Mouse (Mus musculus) layer of hippocampus, adult 11-12 months (tissue): ENCODE results near the gene Pom121l2.

Source experiments
- DNase-seq: peaks from one replicate; pipeline ENCODE4 v3.0.0; 2022; ENCODE audit warnings: low spot score

Gene Pom121l2

DNA sequence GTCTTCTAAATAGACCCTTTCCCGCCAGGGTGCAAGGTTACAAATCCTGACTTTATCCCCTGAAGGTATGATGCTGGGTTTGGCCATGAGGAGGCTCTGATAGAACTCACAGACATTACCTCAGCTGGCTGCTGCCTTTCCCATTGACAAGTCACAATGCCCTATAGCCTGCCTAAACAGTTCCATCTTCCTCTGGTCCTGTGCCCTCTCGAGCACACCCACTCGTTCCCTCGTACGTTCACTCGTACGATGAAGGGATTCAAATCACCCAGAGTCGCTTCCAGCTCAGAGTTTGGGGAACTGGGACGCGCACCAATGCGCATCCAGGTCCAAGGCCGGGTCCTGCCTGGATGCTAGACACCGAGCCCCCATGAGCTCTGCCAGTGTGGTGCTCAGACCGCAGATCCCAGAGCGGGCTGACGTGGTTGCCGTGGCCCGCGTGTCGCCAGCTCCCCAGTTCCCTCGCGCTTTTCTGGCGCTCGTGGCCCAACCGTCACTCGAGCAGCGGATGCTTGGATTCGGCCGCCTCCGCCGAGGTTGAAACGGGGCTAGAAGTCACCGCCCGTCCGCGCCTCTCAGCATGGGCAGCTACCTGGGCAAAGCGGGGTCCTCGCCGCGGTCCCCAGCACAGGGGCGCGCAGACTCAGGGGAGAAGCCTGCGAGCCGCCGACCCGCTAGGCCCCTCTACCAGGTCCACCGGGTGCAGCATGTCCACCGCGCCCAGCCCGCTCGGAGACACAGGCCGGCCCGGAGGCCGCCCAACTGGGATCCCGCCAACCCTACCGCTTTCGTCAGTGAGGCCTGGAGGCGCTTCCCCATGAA, at the start of gene Pom121l2:
TSS of gene Pom121l2 (plus strand) at position 214 of the 822 bp plus-strand sequence.
- DNase-seq, result no peak

DNA sequence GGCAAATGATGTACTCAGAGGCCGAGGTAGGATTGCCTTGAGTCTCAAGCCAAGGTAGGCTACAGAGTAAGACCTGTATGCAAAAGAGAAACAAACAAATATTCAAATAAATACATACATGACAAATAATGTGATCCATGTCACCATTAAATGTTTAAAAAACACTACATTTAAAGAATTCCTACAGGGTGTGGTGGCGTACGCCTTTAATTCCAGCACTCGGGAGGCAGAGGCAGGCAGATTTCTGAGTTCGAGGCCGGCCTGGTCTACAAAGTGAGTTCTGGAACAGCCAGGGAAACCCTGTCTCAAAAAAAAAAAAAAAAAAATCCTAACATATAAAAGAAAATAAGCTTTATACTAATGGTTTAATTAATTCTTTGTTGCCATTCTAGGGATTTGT, 49.3 kb upstream of the Pom121l2 start:
- DNase-seq, result no peak

DNA sequence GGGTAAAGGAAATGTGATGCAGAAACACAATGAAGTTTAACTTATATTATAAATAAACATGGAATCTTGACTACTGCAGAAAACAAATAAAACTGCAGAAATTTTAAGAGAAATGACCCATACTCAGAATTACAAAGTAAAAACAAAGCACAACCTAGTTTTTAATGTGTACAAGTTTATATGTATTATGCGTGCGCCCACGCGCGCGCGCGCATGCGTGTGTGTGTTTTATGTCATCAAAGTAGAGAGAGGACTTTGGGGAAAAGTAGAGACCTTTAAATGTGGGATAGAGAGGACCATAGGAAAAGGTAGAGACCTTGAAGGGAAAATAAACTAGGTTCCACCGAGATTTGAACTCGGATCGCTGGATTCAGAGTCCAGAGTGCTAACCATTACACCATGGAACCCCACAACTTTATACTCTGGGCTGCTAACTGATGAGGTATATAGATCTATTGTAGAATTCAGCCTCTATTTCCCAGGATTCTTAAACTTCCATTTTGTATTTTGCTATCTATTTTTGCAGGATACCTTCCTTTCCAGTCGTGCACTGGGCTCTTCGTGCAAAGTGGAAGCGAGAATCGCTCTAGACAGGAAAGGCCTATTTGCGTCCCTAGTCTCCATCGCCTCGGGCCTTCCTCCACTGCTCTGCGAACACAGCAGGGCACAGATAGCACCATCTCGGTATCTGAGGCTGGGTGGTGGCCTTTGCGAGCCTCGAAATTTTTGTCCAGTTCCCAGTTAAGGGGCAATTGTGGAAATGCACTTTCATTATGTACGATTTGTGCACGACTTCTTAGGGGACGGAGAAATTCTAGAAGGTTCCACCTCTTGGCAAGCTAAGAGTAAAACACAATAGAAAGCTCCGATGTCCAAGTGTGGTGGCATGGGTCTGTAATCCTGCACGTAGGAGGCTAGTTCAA, 47.1 kb upstream of the Pom121l2 start:
- DNase-seq, result no peak

DNA sequence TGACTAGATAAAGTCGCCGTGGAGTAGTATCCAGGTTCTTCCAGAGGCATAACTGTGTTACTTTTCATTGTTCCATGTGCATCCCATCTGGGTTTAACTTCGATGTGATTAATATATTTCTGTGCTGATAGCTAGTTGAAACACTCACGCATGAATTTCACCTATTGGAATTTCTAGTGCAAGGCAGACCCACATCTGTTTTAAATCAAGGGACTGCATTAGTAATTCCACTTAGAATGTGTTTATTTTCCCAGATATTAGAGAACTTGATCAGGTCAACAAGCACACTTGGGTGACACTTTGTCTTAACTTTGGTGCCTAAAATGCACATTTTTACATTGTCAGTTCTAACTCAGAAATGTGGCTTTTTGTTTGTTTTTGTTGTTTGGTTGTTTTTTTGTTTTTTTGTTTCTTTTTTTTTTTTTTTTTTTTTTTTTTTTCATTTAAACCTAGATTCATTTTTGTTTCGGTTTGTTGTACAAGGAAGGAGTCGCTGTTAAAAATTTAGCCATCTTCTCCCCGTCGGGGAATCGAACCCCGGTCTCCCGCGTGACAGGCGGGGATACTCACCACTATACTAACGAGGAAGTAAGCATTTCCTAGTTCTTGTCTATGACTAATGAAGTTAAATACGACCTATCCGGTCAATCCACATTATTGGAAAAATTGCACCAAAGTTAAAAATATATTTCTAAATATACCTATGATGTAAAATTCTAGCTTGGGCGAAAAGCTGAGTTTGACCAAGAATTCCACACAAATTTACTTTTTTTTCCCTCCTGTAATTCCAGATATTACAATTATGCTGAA, 45.8 kb upstream of the Pom121l2 start:
- peak; percentile 26 for DNase-seq

DNA sequence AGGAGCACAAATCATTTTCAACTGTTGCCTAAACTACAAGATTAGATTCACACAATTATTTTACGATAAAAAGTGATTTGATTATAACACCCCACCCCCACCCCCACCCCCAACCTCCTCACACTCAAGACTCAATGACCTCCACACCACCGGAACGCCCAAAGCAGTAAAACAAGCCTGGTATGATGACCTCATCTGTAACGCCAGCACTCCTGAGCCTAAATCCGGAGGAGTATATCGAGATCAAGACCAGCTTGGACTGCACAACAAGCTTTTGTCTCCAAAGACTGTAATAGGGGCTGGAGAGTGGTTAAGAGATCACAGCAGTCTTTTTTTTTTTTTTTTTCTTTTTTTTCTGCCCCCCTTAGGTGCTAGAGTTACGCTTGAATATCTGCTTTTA, 45.2 kb upstream of the Pom121l2 start:
- DNase-seq, result no peak

DNA sequence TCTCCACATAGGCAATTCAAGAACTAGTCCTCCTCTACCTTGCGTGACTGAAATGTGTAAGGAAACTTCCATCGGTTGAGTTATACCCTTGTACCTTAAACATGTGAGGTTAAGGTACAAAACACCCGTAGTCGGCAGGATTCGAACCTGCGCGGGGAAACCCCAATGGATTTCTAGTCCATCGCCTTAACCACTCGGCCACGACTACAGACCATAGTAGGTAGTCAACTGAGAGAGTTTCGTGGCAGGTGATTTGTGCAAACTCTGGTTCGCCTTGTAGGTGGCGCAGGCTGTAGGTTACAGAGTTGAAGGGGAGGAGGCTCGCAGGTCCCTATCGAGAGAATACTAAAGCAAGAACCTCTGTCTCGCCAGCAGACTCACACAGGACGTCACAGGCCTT, 44.0 kb upstream of the Pom121l2 start:
- no peak for DNase-seq

DNA sequence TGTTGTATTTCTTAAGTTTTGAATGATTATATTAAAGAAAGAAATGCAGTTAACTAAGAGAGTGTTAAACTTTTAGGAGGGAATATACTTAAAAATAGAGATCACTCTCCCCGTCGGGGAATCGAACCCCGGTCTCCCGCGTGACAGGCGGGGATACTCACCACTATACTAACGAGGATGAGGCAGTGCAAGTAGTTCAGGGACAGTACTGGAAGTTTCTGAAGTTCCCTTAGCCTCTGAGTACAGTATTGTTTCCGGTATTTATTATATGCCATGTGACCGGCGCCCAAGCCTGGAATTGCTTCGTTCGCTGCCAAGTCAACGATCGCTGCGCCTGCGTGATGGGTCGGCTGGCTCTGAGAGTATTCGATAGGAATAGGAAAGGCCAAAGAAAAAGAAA, 40.8 kb upstream of the Pom121l2 start:
- DNase-seq, result peak; percentile 91

DNA sequence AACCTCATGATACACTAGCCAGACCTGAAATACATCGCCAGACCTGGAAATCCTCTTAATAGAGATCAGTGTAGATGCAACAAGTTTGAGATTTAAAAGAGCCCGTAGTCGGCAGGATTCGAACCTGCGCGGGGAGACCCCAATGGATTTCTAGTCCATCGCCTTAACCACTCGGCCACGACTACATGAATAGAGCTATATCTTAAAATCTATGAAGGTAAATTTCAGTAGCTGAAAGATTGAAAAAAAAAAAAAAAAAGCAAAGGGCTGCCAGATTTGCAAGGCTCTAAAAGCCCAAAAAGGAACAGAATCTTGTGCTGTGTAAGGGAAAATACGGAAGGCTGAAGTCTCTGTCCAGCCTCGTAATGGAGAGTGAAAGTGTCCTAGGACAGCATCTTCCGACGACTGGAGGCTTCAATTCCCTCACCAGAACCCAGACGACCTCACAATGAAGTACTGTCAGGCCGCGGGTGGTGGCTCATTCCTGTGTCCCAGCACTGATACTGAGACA, 40.1 kb upstream of the Pom121l2 start:
- peak; percentile 89 for DNase-seq

DNA sequence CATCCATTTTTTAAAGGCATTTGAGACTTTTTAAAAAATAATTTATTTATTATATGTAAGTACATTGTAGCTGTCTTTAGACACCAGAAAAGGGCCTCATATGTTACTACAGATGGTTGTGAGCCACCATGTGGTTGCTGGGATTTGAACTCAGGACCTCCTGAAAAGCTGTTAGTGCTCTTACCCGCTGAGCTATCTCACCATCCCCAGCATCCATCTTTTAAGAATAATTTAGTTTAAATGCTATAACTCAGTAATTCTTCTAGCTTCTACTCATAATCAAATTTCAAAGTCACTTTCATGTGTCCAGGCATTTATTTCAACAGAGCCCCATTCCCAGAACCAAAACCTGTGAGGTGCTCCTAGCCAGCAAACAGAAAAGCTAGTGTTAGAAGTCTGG, 37.4 kb upstream of the Pom121l2 start:
- no peak for DNase-seq

DNA sequence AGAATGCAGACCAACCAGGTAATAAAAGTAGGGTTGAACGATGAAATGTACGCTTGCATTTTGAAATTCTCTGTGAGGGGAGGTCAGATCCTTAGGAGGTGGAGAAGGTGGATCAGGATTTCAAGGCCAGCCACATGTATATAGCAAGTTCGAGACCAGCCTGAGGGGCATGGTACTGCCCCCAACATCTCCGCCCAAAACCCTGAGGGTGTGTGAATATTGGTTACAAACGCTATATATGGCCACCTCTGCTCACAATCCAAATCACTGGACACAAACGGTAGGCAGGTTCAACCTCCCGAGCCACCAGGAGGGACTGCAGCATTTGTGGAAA, 36.4 kb upstream of the Pom121l2 start:
- no peak for DNase-seq

DNA sequence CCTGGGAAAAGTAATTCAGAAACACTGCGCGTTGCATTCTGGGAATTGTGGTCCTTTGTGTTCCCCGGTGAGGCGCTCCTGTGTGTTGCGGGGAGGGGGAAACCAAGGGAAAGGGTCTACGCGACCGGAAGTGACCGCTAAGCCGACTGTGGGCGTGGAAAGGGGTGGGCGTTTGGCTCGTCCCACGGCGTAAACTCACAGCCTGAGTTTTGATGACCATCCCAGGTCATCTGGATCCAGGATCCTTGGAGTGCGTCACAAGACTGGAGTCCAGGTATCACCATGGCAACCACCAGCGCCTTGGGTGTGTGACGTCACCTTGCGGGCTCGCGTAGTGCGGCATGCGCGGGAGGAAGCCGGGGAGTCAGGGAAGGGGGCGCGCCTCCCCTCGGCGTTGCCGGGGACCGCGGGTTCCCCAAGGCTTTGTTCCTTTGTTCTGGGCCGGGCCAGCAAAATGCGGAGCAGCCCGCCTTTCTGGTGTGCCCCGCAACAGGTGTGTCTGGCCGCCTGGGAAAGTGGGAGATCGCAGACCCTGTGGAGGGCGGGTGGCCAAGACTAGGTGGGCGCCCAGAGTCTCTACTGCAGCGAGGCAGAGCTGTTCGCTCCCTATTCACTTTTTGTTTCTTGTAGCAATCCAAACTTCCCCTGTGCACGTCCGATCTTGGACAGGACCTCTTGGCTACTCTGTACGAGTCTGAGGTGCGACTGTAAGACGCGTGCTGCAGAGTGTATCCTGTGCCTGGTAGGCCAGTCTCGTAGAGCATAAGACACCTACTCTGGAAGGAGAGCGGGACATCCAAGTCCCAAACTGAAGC, 35.9 kb upstream of the Pom121l2 start, which contains the start of gene Zfp184:
TSS of gene Zfp184 (plus strand) at position 169 of the 815 bp plus-strand sequence.
- DNase-seq, result peak; percentile 90

DNA sequence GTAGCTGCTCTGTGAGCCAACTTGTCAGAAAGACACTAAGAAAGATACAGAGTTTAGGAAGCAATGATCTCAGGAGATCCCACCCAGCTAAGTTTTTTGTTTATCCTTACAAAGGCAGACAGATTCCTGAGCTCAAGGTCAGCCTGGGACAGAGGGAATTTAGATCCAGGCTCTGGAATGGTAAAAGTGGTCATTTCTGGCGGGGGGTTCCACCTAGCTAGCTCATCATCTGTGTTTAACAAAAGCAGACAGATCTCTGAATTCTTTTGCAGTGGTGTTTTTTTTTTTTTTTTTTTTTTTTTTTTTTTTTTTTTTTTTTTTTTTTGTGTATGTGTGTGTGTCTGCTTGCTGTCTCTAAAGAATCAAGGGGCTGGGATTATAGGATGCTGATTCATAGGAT, 11.7 kb upstream of the Pom121l2 start:
- DNase-seq, result no peak

DNA sequence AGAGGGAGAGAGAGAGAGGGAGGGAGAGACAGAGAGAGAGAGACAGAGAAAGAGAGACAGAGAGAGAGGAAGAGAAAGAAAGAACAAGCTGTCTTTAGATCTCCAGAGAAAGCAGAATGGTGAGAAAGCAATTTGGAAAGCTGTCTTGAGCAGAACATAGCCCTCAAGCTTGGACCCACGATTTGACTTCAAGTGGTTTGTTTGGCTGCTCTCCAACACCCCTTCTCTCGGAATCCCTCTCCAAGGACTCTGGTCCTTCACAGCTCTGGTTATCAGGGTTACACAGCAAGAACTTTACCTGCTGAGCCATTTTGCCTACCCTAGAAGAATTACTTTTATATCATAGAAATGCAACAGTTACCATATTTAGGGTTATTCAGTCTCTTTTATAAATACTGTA, 11.2 kb upstream of the Pom121l2 start:
- DNase-seq, result no peak

DNA sequence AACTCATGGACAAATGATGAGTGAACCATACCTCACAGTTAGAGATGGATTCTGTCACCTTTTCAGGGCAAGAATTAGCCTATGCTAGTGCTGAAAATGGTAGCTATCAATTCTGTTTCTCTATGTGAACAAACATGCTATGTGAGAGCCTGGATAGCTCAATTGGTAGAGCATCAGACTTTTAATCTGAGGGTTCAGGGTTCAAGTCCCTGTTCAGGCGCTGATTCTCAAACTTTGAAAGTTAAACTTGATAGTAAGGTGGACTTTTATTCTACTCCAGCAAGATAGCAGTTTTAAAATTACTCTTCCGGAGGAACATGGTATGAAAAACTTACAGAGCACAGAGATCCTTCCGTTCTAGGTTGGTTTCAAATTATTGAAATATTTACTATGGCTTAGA, 9.4 kb upstream of the Pom121l2 start:
- DNase-seq, result no peak

DNA sequence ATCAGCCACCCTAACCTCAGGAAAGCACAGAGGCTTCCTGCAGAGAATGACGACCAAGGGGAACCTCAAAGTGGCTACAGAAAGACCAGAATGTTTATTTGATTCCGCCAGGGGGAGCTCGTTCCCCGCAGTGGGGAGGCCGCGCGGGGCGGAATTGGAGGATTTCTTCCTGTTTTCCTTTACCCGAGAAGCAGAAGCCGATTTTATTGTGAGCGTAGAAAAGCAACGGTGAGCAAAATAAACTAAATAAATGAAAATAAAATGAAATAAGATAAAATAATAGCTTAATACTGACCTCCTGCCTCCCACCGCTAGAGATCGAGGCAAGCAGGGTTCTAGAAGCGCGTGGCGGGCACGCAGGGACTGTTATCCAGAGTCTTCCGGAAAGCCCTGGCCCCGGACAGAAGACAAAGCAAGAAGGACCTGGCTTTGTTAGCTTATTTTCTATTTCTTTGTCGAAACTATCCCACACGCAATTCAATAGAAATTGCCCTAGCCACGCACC, 6.7 kb upstream of the Pom121l2 start:
- DNase-seq, result peak; percentile 80

DNA sequence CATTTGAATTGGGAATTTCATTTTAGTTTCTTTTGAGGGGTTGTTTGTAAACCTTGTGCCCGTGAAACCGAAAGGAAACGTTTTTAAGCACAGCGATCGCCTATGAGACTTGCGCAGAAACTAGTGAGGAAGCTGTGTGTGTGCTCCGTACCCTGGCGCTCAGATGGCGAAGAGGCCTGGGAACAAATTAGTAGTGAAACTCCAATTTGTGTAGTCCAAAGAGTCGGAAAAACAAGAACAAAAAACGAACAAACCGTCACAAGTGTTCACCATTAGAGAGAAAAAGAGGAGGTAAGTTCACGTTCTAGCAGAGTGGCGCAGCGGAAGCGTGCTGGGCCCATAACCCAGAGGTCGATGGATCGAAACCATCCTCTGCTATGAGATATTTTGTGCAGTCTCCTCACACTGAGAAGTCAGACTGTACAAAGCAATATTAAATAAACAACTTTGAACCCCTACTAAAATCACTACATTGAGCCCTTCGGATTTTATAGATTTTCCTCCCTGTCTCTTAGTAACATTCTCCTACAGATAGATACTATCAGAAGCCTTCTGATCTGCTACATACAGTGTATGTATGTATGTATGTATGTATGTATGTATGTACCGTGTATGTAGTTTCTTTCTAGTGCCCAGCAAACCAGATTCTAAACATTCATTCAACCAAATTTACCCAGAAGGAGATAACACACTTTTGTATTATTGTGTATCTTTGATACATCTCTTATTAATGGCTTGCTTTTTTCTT, 6.1 kb upstream of the Pom121l2 start:
- peak; percentile 70 for DNase-seq

DNA sequence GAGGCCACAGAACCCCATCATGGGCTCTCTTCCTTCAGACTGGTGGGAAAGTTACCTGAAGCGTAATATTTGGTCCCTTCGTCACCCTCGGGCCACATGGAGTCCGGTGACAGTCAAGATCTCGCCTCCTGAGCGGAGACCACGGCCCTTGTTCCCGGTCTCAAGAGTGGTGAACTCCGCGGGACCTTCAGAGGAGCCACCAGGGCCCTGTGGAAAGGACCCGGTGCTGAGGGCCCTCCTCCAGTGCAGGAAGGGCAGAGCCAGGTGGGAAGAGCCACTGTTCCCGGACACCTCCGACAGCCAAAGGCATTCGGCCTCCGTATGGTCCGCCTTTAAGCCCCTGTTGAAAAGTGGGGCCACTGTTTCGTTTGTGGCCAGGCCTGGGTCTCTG, 804 bp downstream of the Pom121l2 start:
- no peak for DNase-seq

DNA sequence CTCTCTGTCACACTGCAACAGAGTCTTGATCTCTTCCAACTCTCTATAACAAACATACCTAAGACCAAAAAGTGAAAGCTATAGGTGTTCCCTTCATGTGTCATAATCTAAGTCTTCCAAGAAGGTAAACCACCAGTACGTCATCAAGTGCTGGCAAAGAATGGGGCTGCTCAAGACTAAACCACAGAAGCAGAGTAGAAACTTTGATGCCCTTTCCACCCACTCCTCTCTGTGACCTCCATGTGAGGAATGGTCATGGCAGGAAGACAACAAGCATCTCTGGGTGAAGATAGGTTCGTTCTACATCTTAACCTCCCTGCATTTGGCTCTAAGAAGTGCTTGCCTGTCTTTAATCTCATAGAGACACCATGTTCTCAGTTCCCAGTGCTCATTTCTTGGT, 3.5 kb downstream of the Pom121l2 start:
- no peak for DNase-seq

DNA sequence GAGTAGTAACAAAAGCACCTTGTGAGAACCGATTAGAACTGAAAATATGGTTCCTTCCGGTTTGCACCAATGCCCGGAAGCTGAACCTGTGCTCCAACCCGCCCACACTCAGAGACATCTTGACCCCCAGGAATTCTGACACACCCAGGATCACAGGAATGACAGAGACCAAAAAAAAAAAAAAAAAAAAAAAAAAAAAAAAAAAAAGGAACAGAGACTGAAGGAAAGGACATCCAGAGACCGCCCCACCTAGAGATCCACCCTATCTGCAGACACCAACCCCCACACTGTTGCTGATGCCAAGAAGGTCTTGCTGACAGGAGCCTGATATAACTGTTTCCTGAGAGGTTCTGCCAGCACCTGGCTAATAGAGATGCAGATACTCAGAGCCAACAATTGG, 11.6 kb downstream of the Pom121l2 start:
- DNase-seq, result no peak
